Mouse (Mus musculus): ENCODE results near the gene Preb.

DNA sequence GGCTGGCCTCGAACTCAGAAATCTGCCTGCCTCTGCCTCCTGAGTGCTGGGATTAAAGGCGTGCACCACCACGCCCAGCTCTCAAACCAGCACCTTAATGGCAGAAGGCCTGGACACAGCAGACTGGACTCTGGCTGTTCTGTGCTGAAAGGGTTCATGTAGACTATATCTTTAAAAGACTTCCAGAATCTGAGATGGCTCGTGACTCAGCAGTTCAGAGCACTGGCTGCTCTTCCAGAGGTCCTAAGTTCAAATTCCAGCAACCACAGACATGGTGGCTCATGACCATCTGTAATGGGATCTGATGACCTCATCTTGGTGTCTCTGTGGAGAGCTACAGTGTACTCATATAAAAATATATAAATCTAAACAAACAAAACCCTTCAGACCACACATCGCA, 58.3 kb downstream of the Preb start:
- no peak for TF ChIP-seq CTCF (IDR thresholded peaks at IDR 0.05; ENCODE audit: low read depth, low read length)
- TF ChIP-seq GATA2 (IDR thresholded peaks at IDR 0.05; ENCODE audit: borderline replicate concordance, low read depth, low read length) = no peak

Data from G1E (cell line).